Mouse (Mus musculus) olfactory bulb, adult 2 months (tissue): Measurements from ENCODE around the gene Srp68. TPM values are rescaled to one million over a fixed set of nuclear protein-coding genes. Genes with fewer than 3 reads are reported as not detected.

Experiments used
- H3K27ac ChIP-seq: fragments of 200-500 bp; 2 replicates; pipeline ENCODE4 v1.5.1; 2012; ENCODE audit warnings: low read depth, low read length; ENCODE audit not compliant: insufficient read depth
- H3K4me1 ChIP-seq: fragments of 200-500 bp; 2 replicates; pipeline ENCODE4 v1.6.1; 2012; ENCODE audit warnings: low read length; ENCODE audit not compliant: control insufficient read depth, insufficient read depth
- H3K4me3 ChIP-seq: fragments of 200-500 bp; 2 replicates; pipeline ENCODE4 v1.5.1; 2012; ENCODE audit warnings: mild to moderate bottlenecking, low read depth, low read length, moderate library complexity; ENCODE audit not compliant: insufficient read depth
- CTCF ChIP-seq: fragments of 200-500 bp; IDR thresholded peaks from 2 replicates; pipeline ENCODE4 v1.5.1; 2012; ENCODE audit warnings: low read depth, mild to moderate bottlenecking, low read length, moderate library complexity; ENCODE audit not compliant: insufficient read depth
- POLR2A ChIP-seq: fragments of 200-500 bp; IDR thresholded peaks from 2 replicates; pipeline ENCODE4 v1.6.1; 2012; ENCODE audit warnings: mild to moderate bottlenecking, low read depth, low read length, moderate library complexity; ENCODE audit not compliant: insufficient read depth
- WGBS: fragments of 180-500 bp; shearing (Covaris S2); methylation state at CpG from one replicate; pipeline ENCODE4 v1.1.7; 2018; 5-methylcytosine and 5-hydroxymethylcytosine counted together
- polyA plus RNA-seq: library from polyadenylated mRNA; stranded (reverse); fragments of >200 nt; gene quantifications from 2 replicates; pipeline ENCODE4 v1.2.4, GENCODE M21; 2012; ENCODE audit warnings: low replicate concordance; ENCODE audit not compliant: missing spikeins, insufficient read depth, insufficient read length

Gene Srp68
- polyA plus RNA-seq, 1 experiment, result not detected

- H3K4me3 ChIP-seq, result no peak overlapping the region
- TF ChIP-seq POLR2A (no peak), CTCF (no peak)
- peaks cover 20% of the 10 kb centered on the region for H3K4me1 ChIP-seq
- WGBS, result 58% methylated on average over 22 of the region's 22 CpGs
- no peak overlapping the region for H3K27ac ChIP-seq
These were observed 18.7 kb downstream of the Srp68 start for GRCm38 (mm10) chr11:116255090-116255981.

- no peak overlapping the region for H3K27ac ChIP-seq
- H3K4me3 ChIP-seq, result no peak overlapping the region
- WGBS, result 62% methylated on average over 9 of the region's 9 CpGs
These were observed 19.4 kb downstream of the Srp68 start for GRCm38 (mm10) chr11:116254627-116255026.

GRCm38 (mm10) chr11:116253076-116253600 is 20.9 kb downstream of the Srp68 start:
- 74% methylated on average over 3 of the region's 3 CpGs for WGBS
- no peak overlapping the region for H3K27ac ChIP-seq

More at GRCm38 (mm10) chr11:116254627-116255026, 19.4 kb downstream of the Srp68 start:
- H3K4me1 ChIP-seq, result peaks cover 17% of the 10 kb centered on the region
- TF ChIP-seq CTCF (no peak), POLR2A (no peak)

GRCm38 (mm10) chr11:116250898-116251297 is 23.1 kb downstream of the Srp68 start:
- TF ChIP-seq CTCF (no peak), POLR2A (no peak)
- 96% methylated on average over 8 of the region's 8 CpGs for WGBS
- Histone ChIP-seq H3K27ac (no peak overlapping the region), H3K4me1 (peaks cover 9% of the 10 kb centered on the region), H3K4me3 (no peak overlapping the region)

More at GRCm38 (mm10) chr11:116253076-116253600, 20.9 kb downstream of the Srp68 start:
- TF ChIP-seq POLR2A (no peak), CTCF (no peak)
- peaks cover 17% of the 10 kb centered on the region for H3K4me1 ChIP-seq
- H3K4me3 ChIP-seq, result no peak overlapping the region

- no peaks in the 10 kb centered on the region for H3K4me1 ChIP-seq
- WGBS, result 81% methylated on average over 14 of the region's 14 CpGs
- H3K27ac ChIP-seq, result no peak overlapping the region
- TF ChIP-seq POLR2A (no peak), CTCF (no peak)
- no peak overlapping the region for H3K4me3 ChIP-seq
These were observed 26.4 kb downstream of the Srp68 start for GRCm38 (mm10) chr11:116247502-116248222.

GRCm38 (mm10) chr11:116245616-116246015 is 28.4 kb downstream of the Srp68 start:
- 84% methylated on average over 6 of the region's 6 CpGs for WGBS

GRCm38 (mm10) chr11:116244580-116244979 is 29.4 kb downstream of the Srp68 start:
- no peak for TF ChIP-seq CTCF
- Histone ChIP-seq H3K4me1 (no peaks in the 10 kb centered on the region), H3K27ac (no peak overlapping the region), H3K4me3 (no peak overlapping the region)
- WGBS, result 91% methylated on average over 8 of the region's 8 CpGs

More at GRCm38 (mm10) chr11:116245616-116246015, 28.4 kb downstream of the Srp68 start:
- Histone ChIP-seq H3K4me3 (no peak overlapping the region), H3K27ac (no peak overlapping the region), H3K4me1 (no peaks in the 10 kb centered on the region)
- TF ChIP-seq CTCF (no peak), POLR2A (no peak)

GRCm38 (mm10) chr11:116241744-116242235 is 32.2 kb downstream of the Srp68 start:
- H3K4me3 ChIP-seq, result no peak overlapping the region
- TF ChIP-seq CTCF (no peak), POLR2A (no peak; the same call in 1 of the 2 replicates)
- WGBS, result 73% methylated on average over 12 of the region's 12 CpGs
- no peaks in the 10 kb centered on the region for H3K4me1 ChIP-seq
- no peak overlapping the region for H3K27ac ChIP-seq

- 45% methylated on average over 7 of the region's 7 CpGs for WGBS
- Histone ChIP-seq H3K4me3 (no peak overlapping the region), H3K27ac (no peak overlapping the region), H3K4me1 (no peaks in the 10 kb centered on the region)
- no peak for TF ChIP-seq POLR2A
These were observed 34.2 kb downstream of the Srp68 start for GRCm38 (mm10) chr11:116239797-116240196.
